Mouse (Mus musculus) retina, postnatal 1 day (tissue): ENCODE data around the gene Itga8.

Experiments
- DNase-seq: peaks from one replicate; pipeline ENCODE4 v3.0.0-alpha.2; 2012

Itga8 gene

DNA sequence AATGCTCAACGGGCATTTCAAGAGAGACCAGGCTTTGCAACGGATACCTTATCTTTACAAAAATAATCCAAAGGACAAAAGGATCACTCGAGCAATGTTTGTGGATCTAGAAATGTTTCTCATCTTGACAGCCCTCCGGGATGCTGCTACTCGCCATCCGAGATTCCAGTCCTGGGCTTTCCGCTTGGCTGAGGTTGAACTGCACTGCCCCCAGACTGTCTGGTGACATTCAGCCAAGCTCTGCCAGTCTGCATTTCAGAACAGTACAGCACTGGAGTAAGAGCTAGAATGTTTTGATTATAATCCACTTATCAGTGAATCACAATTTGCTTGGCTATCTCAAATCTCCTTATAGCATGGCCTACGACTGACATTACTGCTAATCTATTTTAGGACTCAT lies 8.3 kb downstream of the Itga8 start:
- peak; percentile 51 for DNase-seq

DNA sequence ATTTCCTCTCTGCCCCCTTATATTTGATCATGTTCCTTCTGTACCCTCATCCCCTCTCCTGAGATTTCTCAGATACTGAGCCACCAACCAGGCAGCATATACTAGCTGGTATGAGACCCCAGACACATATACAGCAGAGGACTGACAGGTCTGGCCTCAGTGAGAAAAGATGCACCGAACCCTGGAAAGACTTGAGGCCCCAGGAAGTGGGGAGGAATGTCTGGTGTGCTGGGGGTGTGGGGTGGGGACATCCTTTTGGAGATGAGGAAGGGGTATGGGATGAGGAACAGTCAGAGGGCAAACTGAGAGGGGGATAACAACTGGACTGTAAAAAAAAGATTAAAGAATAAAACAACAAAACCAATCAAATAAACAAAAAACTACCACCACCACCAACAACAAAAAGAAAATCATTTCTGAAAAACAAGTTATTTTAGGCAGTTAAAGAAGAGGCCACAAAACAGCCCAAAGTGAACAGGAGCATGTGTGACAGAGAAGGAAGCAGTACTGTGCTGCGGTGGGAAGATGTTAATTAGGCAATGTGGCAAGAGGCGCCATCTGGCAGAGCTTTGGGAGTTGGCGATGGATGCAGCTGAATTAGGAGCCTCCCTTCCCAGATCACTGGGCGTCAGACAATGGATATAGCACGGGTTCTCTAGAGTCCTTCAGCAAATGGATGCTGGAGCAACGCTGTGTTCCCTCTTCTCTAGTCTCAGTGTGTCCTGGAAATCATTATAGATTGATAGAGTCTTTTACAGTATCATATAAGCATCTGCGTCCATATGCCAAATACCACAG lies 9.5 kb downstream of the Itga8 start:
- peak; percentile 72 for DNase-seq

GRCm38 (mm10) chr2:12290235-12290634 lies 11.5 kb downstream of the Itga8 start:
- no peak for DNase-seq

DNA sequence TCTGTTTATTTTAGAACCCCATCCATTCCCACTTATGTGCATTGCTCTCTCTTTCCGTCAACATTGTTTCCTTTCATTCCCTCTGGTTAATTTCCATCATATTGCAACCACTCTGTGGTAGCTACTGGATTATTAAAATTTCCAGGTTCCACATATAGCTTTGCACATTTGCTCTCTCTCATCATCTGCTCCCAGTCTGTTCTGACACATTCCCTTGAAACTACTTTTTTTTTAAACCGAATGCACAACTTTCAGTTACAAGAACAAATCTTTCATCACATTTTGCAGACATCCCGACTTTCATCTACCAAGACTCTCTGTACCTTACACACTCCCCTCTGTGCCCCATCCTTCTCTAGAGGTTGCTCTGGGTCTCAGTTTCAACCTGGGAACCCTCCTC lies 13.9 kb downstream of the Itga8 start:
- DNase-seq, result no peak

DNA sequence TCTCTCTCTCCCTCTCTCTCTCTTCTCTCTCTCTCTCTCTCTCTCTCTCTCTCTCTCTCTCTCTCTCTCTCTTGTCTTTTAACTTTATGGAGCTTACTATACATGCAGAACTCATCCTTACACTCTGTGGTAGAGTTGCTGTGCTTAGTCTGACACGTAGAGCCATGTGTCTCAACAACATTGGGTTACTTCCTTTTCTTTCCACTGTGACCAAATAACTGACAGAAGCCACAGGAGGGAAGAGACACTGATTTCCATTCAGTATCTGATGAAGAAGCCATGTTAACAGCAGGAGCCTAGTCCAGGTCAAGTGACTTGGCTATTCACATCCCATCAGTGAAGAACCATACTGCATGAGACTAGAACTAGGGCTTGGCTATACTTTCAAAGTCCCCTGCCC lies 21.1 kb downstream of the Itga8 start:
- no peak for DNase-seq

GRCm38 (mm10) chr2:12279070-12279612 lies 22.6 kb downstream of the Itga8 start:
- DNase-seq, result no peak

DNA sequence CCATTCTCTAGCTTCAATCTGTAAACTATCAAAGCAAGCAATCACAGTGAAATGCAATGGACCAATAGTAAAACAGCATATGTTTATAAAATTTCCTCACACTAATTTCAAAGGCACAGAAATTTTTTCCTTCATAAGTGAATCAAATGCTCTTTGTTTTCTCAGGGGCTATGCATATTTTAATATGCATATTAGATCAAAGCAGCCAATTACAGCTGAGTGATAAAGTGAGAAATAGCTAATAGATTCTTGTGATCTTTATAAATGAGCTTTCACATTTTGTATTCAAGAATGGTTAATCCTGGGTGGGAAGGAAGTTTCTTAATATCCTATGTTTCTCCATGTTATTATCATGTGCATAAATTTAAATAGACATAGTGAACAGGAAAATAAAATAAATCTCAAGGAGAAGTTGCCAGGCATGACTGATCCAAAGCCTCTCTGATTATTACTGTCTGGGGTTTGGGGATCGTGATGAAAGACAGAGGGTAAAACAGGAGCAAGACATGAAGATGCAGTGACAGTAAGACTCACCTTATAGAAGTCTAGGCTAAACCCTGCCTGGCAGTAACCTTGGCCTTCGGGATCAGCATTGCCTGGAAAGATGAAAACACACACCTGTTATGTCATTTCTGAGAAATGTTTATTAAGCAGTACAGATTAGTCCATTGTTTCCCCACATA lies 44.9 kb downstream of the Itga8 start:
- no peak for DNase-seq

DNA sequence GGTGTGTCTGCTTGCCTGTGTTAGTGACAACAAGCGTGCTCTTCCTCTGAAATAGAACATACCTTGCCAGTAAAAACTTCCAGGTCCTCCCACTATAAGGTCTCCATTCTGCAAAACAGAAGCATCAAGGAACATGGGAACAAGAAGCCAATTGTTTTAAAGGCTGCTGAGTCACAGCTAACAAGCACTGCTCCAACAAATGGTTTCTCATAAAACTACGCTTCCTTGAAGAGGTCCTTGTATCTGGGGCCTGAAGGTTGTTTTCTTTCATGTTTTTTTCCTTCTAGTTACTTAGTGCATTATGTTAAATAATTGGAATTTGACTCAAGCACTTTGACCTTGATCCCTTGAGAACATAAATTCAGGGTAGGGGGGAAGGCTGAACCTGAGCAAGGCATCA lies 45.8 kb downstream of the Itga8 start:
- DNase-seq, result no peak

- DNase-seq, result no peak
These were observed 66.4 kb downstream of the Itga8 start for GRCm38 (mm10) chr2:12235345-12235744.

- no peak for DNase-seq
These were observed 72.0 kb downstream of the Itga8 start for GRCm38 (mm10) chr2:12229721-12230120.

GRCm38 (mm10) chr2:12228335-12228734 lies 73.4 kb downstream of the Itga8 start:
- DNase-seq, result no peak

DNA sequence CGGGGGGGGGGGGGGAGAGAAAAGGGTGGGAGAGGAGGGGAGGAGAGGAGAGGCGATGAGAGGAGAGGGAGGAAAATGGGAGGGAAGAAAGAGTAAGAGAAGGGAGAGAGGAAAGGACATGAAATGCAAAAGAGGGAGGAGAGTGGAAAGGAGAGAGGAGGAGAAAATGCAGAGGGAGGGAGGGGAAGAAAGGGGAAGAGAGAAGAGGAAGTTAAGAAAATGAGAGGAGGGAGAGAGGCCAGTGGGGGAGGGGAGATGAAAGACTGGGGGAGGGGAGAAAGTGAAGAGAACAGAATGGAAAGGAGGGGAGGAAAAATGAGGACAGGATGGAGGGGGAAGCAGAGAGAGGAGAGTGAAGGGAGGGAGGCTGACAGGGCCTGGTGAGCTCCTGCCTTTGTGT lies 74.5 kb downstream of the Itga8 start:
- DNase-seq, result no peak

DNA sequence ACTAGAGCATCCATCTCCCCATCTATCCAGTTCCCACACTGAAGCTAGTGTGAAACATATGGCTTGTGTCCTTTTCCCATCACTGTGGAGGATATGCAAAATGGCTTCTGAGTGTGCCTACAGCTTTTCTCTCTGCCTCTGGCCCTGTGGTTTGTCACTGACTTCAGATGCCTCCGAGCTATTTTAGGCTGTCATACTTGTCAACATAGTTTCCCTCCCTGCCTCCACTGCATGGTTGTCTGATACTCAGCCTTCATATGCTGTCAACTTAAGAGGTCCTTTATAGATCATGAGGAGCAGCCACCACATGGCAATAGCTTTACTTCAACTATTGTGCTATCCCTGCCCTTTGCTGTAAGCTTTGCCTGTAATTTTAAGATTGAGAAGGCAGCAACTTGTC lies 75.4 kb downstream of the Itga8 start:
- no peak for DNase-seq

DNA sequence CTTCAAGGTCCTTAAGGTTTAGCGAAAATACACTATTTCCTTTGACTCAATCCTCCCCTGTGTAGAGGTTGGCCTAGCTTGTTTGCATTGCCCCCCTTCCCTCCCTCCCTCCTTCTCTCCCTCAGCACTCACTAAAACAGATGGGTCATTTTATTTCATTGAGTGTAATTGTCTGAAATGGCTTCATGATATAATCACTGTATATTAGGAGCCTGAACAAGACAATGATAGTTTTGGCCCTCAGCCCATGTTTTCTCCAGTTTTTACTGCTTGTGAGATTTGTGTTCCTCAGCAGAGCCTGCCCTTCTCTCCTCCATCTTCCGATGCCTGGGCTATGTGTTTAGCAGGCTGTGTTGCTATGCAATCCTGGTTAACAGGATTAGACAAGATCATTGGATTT lies 80.1 kb downstream of the Itga8 start:
- peak; percentile 13 for DNase-seq

DNA sequence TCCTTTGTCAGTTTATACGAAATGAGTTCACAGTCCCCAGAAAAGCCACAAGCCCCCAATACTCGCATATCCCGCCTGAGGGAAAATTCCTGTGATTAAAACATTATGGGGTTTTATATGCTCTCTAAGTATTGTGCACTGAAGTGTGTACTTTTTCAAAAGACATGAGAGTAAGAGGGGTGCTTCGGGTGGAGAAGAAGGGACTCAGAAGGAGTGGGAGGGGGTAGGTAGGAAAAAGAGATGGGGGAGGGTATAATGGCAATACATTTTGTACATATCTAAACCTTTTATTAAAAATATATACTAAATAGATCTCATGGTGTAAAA lies 88.3 kb downstream of the Itga8 start:
- DNase-seq, result no peak

GRCm38 (mm10) chr2:12212662-12213463 lies 88.9 kb downstream of the Itga8 start:
- no peak for DNase-seq

DNA sequence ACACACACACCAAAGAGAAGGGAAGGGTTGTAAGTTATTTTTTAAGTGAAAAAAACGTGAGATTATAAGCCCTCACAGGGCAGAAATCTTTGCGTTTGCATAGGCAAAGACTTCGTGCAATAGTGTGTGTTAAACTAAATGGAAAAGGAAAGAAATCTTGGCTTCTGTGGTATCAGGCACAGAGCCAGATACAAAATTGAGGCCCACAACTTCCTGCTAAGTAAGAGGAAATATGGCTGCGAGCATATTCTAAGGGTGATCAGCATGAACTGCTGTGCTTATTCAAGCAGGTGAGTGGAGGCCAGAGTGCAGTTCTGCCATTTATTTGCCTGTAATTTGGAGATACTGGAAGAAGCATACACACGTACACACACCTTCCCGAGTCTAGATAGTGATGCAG lies 93.6 kb downstream of the Itga8 start:
- no peak for DNase-seq

GRCm38 (mm10) chr2:12206353-12206752 lies 95.4 kb downstream of the Itga8 start:
- no peak for DNase-seq

GRCm38 (mm10) chr2:12205875-12206274 lies 95.8 kb downstream of the Itga8 start:
- DNase-seq, result no peak

DNA sequence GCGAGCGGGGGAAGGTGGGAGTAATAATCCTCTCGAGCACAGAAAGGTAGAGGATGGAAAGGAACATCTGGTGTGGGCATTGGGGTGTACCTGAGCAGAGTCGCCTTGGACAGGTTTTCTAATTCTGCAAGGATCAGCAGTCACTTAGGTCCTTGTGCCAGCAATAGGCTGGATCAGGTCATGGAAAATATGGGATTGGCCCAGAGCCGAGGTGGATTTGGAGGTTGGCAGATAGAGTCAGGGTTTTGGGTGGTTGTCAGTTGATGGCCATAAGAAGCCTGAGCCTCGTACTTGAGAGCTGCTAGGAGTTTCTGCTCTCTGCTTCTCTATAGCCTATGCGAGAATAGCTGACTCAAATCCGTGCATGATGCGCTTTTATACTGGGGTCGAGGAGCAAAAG lies 98.5 kb downstream of the Itga8 start:
- DNase-seq, result no peak

DNA sequence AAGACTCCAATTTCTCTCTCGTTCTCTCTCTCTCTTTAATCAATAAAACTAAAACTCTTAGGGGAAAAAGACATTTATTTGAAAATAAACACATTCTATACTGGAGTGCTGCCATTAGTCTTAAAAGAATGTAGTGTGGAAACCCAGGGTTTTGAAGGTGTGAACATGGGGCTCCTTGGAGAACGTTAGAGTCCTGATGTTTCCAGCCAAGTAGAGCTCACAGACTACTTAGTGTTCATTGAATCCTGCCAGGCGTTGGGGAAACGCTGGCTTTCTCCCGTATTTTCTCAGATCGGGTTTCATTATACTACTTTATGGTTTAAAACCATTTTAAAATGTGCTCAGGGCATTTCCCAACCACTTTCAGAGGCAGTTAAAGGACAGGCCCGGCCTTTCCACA lies 103.0 kb downstream of the Itga8 start:
- no peak for DNase-seq

DNA sequence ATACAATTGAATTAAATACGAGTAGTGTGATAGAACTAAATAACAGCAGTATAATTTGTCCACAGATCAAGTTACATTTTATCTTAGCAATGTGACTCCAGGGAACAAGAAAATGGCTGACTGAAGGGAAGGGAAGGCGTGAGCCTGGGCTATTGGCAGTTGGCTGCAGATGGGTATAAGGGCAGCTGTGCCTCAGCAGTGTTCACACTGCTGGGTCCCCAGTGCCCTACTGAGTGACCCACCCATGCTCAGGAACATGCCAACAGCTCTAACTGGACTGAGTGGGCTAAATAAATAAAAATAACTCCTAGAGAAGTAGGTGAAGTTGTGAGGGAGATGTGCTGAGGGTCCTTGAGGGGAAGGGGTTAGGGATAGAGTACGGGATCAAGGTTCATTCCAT lies 103.5 kb downstream of the Itga8 start:
- no peak for DNase-seq

DNA sequence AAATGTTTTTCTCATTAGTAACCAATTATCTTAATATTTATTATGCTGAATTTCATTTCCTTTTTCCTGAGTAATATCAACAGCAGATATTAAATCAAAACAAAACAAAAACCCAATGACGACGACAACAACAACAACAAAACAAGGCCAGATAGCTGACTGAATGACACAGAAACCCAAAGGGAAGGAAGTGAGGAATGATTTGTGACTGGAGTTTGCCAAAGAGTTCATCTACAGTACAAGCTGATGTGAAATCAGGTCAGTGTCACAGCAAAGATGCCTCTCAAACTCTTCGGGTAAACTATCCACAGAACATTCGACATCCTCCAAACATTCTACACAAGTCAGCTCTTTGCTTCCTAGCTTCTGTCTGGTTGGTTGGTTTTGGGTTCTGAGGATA lies 104.0 kb downstream of the Itga8 start:
- no peak for DNase-seq

DNA sequence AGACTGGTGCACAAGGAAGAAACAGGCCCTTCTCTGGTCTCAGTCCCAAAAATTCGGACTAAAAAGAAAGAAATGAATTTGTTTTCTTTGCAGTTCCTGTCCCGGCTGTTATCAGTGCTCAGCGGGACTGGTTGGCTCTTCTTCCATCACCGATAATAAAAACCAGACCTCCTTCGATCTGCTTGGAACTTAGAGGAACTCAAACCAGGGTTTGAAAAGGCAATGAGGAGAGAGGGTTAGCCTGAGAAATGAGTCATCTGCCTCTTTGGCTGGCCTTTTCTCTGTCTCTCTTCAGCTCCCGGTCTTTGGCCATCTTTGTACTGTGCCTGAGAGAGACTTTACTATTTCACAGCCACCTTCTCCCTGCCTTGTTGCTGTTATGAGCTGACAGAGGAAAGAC lies 112.7 kb downstream of the Itga8 start:
- no peak for DNase-seq
